Mouse (Mus musculus) MEL (cell line): ENCODE data around the gene Agtrap. TPM values are rescaled to one million over a fixed set of nuclear protein-coding genes. Genes with fewer than 3 reads are reported as not detected.
A peak's percentile ranks its signal among the peaks of the same experiment; 100 is the strongest.

Source experiments
- DNase-seq: peaks from one replicate; pipeline ENCODE4 v3.0.0; 2011; ENCODE audit warnings: low read depth, low spot score
- H3K27ac ChIP-seq: 2 replicates; pipeline ENCODE4 v1.5.1; 2012; ENCODE audit warnings: low read depth, mild to moderate bottlenecking, control low read depth, low read length, moderate library complexity; ENCODE audit not compliant: control insufficient read depth
- H3K27me3 ChIP-seq, 2 experiments: fragments of 150-350 bp in 1 of 2; sonication (generic) in 1 of 2; 2 replicates each; pipeline ENCODE4 v1.6.1; 2012; ENCODE audit warnings: low read length in 2 of 2, mild to moderate bottlenecking in 2 of 2, improper control_type of control experiment in 1 of 2, moderate library complexity in 1 of 2; ENCODE audit not compliant: insufficient read depth in 2 of 2, control insufficient read depth in 1 of 2
- H3K36me3 ChIP-seq, 2 experiments: 2 replicates each; pipeline ENCODE4 v1.6.1; 2012 to 2014; ENCODE audit warnings: low read length in 2 of 2, improper control_type of control experiment in 1 of 2, inconsistent platforms in 1 of 2, mild to moderate bottlenecking in 1 of 2; ENCODE audit not compliant: insufficient read depth in 2 of 2, control insufficient read depth in 1 of 2
- H3K4me1 ChIP-seq, 2 experiments: fragments of 150-350 bp in 1 of 2; sonication (generic) in 1 of 2; 2 replicates each; pipeline ENCODE4 v1.6.1; 2012; ENCODE audit warnings: low read length in 2 of 2, improper control_type of control experiment in 1 of 2, mild to moderate bottlenecking in 1 of 2; ENCODE audit not compliant: insufficient read depth in 2 of 2, control insufficient read depth in 1 of 2
- H3K4me3 ChIP-seq, 2 experiments: fragments of 150-350 bp in 1 of 2; sonication (generic) in 1 of 2; 2 replicates each; pipeline ENCODE4 v1.5.1; 2012; ENCODE audit warnings: low read depth in 2 of 2, low read length in 2 of 2, mild to moderate bottlenecking in 2 of 2, moderate library complexity in 2 of 2, control low read depth in 1 of 2, improper control_type of control experiment in 1 of 2; ENCODE audit not compliant: control insufficient read depth in 1 of 2, insufficient read depth in 1 of 2
- H3K79me2 ChIP-seq: 2 replicates; pipeline ENCODE4 v1.6.1; 2012; ENCODE audit warnings: mild to moderate bottlenecking, low read length, moderate library complexity; ENCODE audit not compliant: control insufficient read depth, poor library complexity, insufficient read depth
- H3K9ac ChIP-seq: 2 replicates; pipeline ENCODE4 v1.6.1; 2012; ENCODE audit warnings: low read depth, mild to moderate bottlenecking, control low read depth, low read length, moderate library complexity; ENCODE audit not compliant: control insufficient read depth, poor library complexity, severe bottlenecking
- H3K9me3 ChIP-seq: fragments of 150-350 bp; sonication (generic); replicated peaks from 2 replicates; pipeline ENCODE4 v1.6.1; 2012; ENCODE audit warnings: mild to moderate bottlenecking, low read length, improper control_type of control experiment, moderate library complexity; ENCODE audit not compliant: insufficient read depth
- BHLHE40 ChIP-seq: IDR thresholded peaks from 2 replicates; pipeline ENCODE4 v1.6.1; 2012; ENCODE audit warnings: low read depth, mild to moderate bottlenecking, inconsistent platforms, low read length, improper control_type of control experiment, borderline replicate concordance
- CHD1 ChIP-seq: IDR thresholded peaks from 2 replicates; pipeline ENCODE4 v1.6.1; 2012; ENCODE audit warnings: low read depth, mild to moderate bottlenecking, inconsistent platforms, low read length, improper control_type of control experiment
- CHD2 ChIP-seq: IDR thresholded peaks from 2 replicates; pipeline ENCODE4 v1.6.1; 2011; ENCODE audit warnings: low read length, improper control_type of control experiment
- E2F4 ChIP-seq: IDR thresholded peaks from 2 replicates; pipeline ENCODE4 v1.6.1; 2011; ENCODE audit warnings: low read depth, low read length, improper control_type of control experiment, borderline replicate concordance
- ELF1 ChIP-seq: IDR thresholded peaks from 2 replicates; pipeline ENCODE4 v1.6.1; 2014; ENCODE audit warnings: low read depth, mild to moderate bottlenecking, inconsistent platforms, low read length, improper control_type of control experiment, moderate library complexity
- EP300 ChIP-seq, 2 experiments: IDR thresholded peaks; 2 replicates each; pipeline ENCODE4 v1.6.1; 2011; ENCODE audit warnings: improper control_type of control experiment in 2 of 2, low read length in 2 of 2, low read depth in 1 of 2, mild to moderate bottlenecking in 1 of 2
- ETS1 ChIP-seq: IDR thresholded peaks from 2 replicates; pipeline ENCODE4 v1.6.1; 2012; ENCODE audit warnings: low read depth, mild to moderate bottlenecking, inconsistent platforms, low read length, improper control_type of control experiment, moderate library complexity
- GABPA ChIP-seq: IDR thresholded peaks from 2 replicates; pipeline ENCODE4 v1.6.1; 2012; ENCODE audit warnings: low read depth, mild to moderate bottlenecking, inconsistent platforms, low read length, improper control_type of control experiment, moderate library complexity
- HCFC1 ChIP-seq: IDR thresholded peaks from 2 replicates; pipeline ENCODE4 v1.6.1; 2012; ENCODE audit warnings: low read depth, mild to moderate bottlenecking, inconsistent platforms, low read length, improper control_type of control experiment, moderate library complexity
- JUND ChIP-seq: IDR thresholded peaks from 2 replicates; pipeline ENCODE4 v1.6.1; 2011; ENCODE audit warnings: low read depth, mild to moderate bottlenecking, improper control_type of control experiment, low read length
- KAT2A ChIP-seq: conservative IDR thresholded peaks from 2 replicates; pipeline ENCODE4 v1.6.1; 2012; ENCODE audit warnings: low read depth, low read length, improper control_type of control experiment, inconsistent platforms
- MAFK ChIP-seq: IDR thresholded peaks from 2 replicates; pipeline ENCODE4 v1.6.1; 2011; ENCODE audit warnings: low read depth, mild to moderate bottlenecking, low read length, improper control_type of control experiment, borderline replicate concordance
- MAX ChIP-seq: IDR thresholded peaks from 2 replicates; pipeline ENCODE4 v1.6.1; 2011; ENCODE audit warnings: low read length, improper control_type of control experiment
- MAZ ChIP-seq: IDR thresholded peaks from 2 replicates; pipeline ENCODE4 v1.6.1; 2012; ENCODE audit warnings: low read depth, mild to moderate bottlenecking, inconsistent platforms, low read length, improper control_type of control experiment
- MEF2A ChIP-seq: IDR thresholded peaks from 2 replicates; pipeline ENCODE4 v1.6.1; 2014; ENCODE audit warnings: low read depth, mild to moderate bottlenecking, inconsistent platforms, low read length, improper control_type of control experiment; ENCODE audit not compliant: poor library complexity, insufficient replicate concordance, severe bottlenecking; ENCODE audit errors: extremely low read depth
- MXI1 ChIP-seq: IDR thresholded peaks from 2 replicates; pipeline ENCODE4 v1.6.1; 2011; ENCODE audit warnings: mild to moderate bottlenecking, low read depth, low read length, improper control_type of control experiment
- MYB ChIP-seq: IDR thresholded peaks from 2 replicates; pipeline ENCODE4 v1.6.1; 2011; ENCODE audit warnings: mild to moderate bottlenecking, low read depth, low read length, improper control_type of control experiment
- MYC ChIP-seq: IDR thresholded peaks from 2 replicates; pipeline ENCODE4 v1.6.1; 2011; ENCODE audit warnings: low read depth, mild to moderate bottlenecking, low read length, improper control_type of control experiment, moderate library complexity
- NRF1 ChIP-seq: IDR thresholded peaks from 2 replicates; pipeline ENCODE4 v1.6.1; 2014; ENCODE audit warnings: low read depth, mild to moderate bottlenecking, inconsistent platforms, low read length, improper control_type of control experiment, moderate library complexity; ENCODE audit not compliant: poor library complexity, insufficient read depth, severe bottlenecking
- POLR2A ChIP-seq, 2 experiments: IDR thresholded peaks; 2 replicates each; pipeline ENCODE4 v1.6.1; 2011 to 2012; ENCODE audit warnings: low read length in 2 of 2, mild to moderate bottlenecking in 2 of 2, control low read depth in 1 of 2, improper control_type of control experiment in 1 of 2, low read depth in 1 of 2, moderate library complexity in 1 of 2; ENCODE audit not compliant: control insufficient read depth in 1 of 2, insufficient read depth in 1 of 2, poor library complexity in 1 of 2
- POLR2AphosphoS5 ChIP-seq: IDR thresholded peaks from 2 replicates; pipeline ENCODE4 v1.6.1; 2012; ENCODE audit warnings: low read depth, borderline replicate concordance, mild to moderate bottlenecking, inconsistent platforms, low read length, moderate library complexity, mixed read lengths
- RAD21 ChIP-seq: IDR thresholded peaks from 2 replicates; pipeline ENCODE4 v1.6.1; 2011; ENCODE audit warnings: mild to moderate bottlenecking, low read depth, low read length, improper control_type of control experiment
- RCOR1 ChIP-seq: IDR thresholded peaks from 2 replicates; pipeline ENCODE4 v1.6.1; 2012; ENCODE audit warnings: low read depth, mild to moderate bottlenecking, inconsistent platforms, low read length, improper control_type of control experiment
- SIN3A ChIP-seq: IDR thresholded peaks from 2 replicates; pipeline ENCODE4 v1.6.1; 2012; ENCODE audit warnings: low read length, improper control_type of control experiment, inconsistent platforms
- SMC3 ChIP-seq: IDR thresholded peaks from 2 replicates; pipeline ENCODE4 v1.6.1; 2011; ENCODE audit warnings: low read depth, low read length, improper control_type of control experiment
- TAL1 ChIP-seq: IDR thresholded peaks from 2 replicates; pipeline ENCODE4 v1.6.1; 2012; ENCODE audit warnings: mild to moderate bottlenecking, inconsistent platforms, low read length, moderate library complexity, mixed read lengths
- TBP ChIP-seq: IDR thresholded peaks from 2 replicates; pipeline ENCODE4 v1.8.0; 2011; ENCODE audit warnings: low read depth, low read length, improper control_type of control experiment
- TCF12 ChIP-seq: IDR thresholded peaks from 2 replicates; pipeline ENCODE4 v1.6.1; 2014; ENCODE audit warnings: low read depth, mild to moderate bottlenecking, inconsistent platforms, low read length, improper control_type of control experiment, moderate library complexity
- UBTF ChIP-seq: IDR thresholded peaks from 2 replicates; pipeline ENCODE4 v1.6.1; 2012; ENCODE audit warnings: low read depth, mild to moderate bottlenecking, inconsistent platforms, low read length, improper control_type of control experiment, moderate library complexity, borderline replicate concordance; ENCODE audit not compliant: insufficient read depth
- USF1 ChIP-seq: IDR thresholded peaks from 2 replicates; pipeline ENCODE4 v1.6.1; 2014; ENCODE audit warnings: low read depth, mild to moderate bottlenecking, inconsistent platforms, low read length, improper control_type of control experiment, moderate library complexity
- USF2 ChIP-seq, 2 experiments: IDR thresholded peaks; 2 replicates each; pipeline ENCODE4 v1.6.1; 2011 to 2012; ENCODE audit warnings: improper control_type of control experiment in 2 of 2, low read length in 2 of 2, borderline replicate concordance in 1 of 2, inconsistent platforms in 1 of 2, low read depth in 1 of 2, mild to moderate bottlenecking in 1 of 2; ENCODE audit not compliant: insufficient read depth in 1 of 2
- ZC3H11A ChIP-seq: IDR thresholded peaks from 2 replicates; pipeline ENCODE4 v1.6.1; 2012; ENCODE audit warnings: low read depth, mild to moderate bottlenecking, inconsistent platforms, low read length, improper control_type of control experiment
- ZKSCAN1 ChIP-seq: IDR thresholded peaks from 2 replicates; pipeline ENCODE4 v1.6.1; 2012; ENCODE audit warnings: low read depth, mild to moderate bottlenecking, inconsistent platforms, low read length, improper control_type of control experiment, moderate library complexity
- ZMIZ1 ChIP-seq: IDR thresholded peaks from 2 replicates; pipeline ENCODE4 v1.6.1; 2012; ENCODE audit warnings: low read depth, mild to moderate bottlenecking, inconsistent platforms, low read length, improper control_type of control experiment, moderate library complexity
- ZNF384 ChIP-seq: IDR thresholded peaks from 2 replicates; pipeline ENCODE4 v1.6.1; 2012; ENCODE audit warnings: low read depth, mild to moderate bottlenecking, inconsistent platforms, low read length, improper control_type of control experiment
- polyA plus RNA-seq, 2 experiments: library from polyadenylated mRNA; stranded (reverse) in 1 of 2; unstranded in 1 of 2; fragments of >175 nt in 1 of 2; fragments of >200 nt in 1 of 2; gene quantifications; 2 replicates each; pipeline versions ENCODE4 v1.2.1 to v1.2.4; 2012; ENCODE audit warnings: low replicate concordance in 2 of 2, low read depth in 1 of 2; ENCODE audit not compliant: insufficient read length in 2 of 2, insufficient read depth in 1 of 2, missing spikeins in 1 of 2
- total RNA-seq: library from RNA; depleted of rRNA; stranded (reverse); fragments of 300-350 nt; gene quantifications from 2 replicates; pipeline ENCODE4 v1.2.3, GENCODE M21; 2012

The Agtrap gene
- total and polyA plus RNA-seq, 3 experiments, result 5.0 to 16.0 TPM; not detected in 1

DNA sequence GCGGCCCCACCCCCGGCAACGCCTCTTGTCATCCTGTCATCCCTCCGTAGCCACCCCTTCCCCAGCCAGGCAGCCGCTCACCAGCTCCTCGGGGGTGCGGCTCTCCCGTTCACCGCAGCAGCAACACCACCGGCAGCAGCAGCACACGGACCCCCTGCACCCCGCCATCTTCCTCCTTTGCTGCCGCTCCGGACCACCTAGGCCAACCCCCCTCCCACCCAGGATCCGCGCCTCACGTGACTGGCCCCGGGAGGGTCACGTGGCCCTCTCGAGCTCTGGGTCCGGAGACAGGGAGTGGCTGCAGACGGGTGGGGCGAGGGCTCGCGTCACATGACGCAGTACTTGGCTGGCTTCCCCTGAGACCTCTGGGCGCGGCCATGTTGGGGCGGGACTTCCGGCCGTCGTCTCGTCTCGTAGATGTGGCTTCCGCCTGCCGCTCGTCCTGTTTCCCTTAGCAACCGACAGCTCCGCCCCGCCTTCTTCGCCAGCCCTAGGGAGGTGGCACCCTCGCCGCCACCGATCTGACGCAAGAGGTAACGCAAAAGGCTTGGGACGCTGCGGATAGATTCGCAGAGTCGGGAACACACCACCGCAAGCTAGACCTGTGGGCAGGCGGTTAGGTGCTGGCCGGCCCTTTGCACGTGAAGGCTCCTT is 49.1 kb downstream of the Agtrap start, which contains the start of the genes Clcn6 and Mthfr:
Gene Clcn6 (minus strand): TSS at position 222 of the 654 bp plus-strand sequence.
Gene Mthfr (plus strand): TSS at position 478 of the 654 bp plus-strand sequence.
- peaks cover 2 to 22% of the 10 kb centered on the region in 2 experiments; a peak in 3 of 4 replicates for H3K4me1 ChIP-seq
- H3K9me3 ChIP-seq, result no peaks in the 10 kb centered on the region
- peak within 1 kb of the TSS; percentile 66 for H3K27ac ChIP-seq
- peak within 1 kb of the TSS; percentile 83 for H3K9ac ChIP-seq
- peak within 1 kb of the TSS; percentile 80 to 82 for H3K4me3 ChIP-seq
- DNase-seq, result peak; percentile 99
- H3K27me3 ChIP-seq, result no peaks in the 10 kb centered on the region
- peaks cover 11% of the 10 kb centered on the region for H3K79me2 ChIP-seq
- H3K36me3 ChIP-seq, result peaks cover 0 to 17% of the 10 kb centered on the region in 2 experiments; a peak in 2 of 4 replicates
- TF ChIP-seq ETS1 (peak; percentile 70; the same call in 1 of the 2 replicates), TBP (0 out of 2 replicates have a peak, but pooled peaks have one; percentile 37), TAL1 (no peak), MAZ (peak; percentile 64), UBTF (no peak), SMC3 (no peak), MYB (no peak), USF2 (IDR thresholded peaks at IDR 0.05; ENCODE audit: borderline replicate concordance in 1 of 2, insufficient read depth in 1 of 2, low read depth in 1 of 2, low read length in 2 of 2) (peak; percentile 98 to 100), POLR2AphosphoS5 (no peak), RAD21 (no peak), USF1 (peak; percentile 100), MYC (0 out of 2 replicates have a peak, but pooled peaks have one; percentile 24), MAFK (no peak), KAT2A (no peak; the same call in 1 of the 2 replicates), POLR2A (IDR thresholded peaks at IDR 0.05; ENCODE audit: control insufficient read depth in 1 of 2, insufficient read depth in 1 of 2, low read depth in 1 of 2, low read length in 2 of 2, poor library complexity in 1 of 2) (peak; percentile 46 to 81), MXI1 (peak; percentile 76), ZC3H11A (no peak), MEF2A (no peak), SIN3A (peak; percentile 90), CHD1 (no peak), E2F4 (no peak), BHLHE40 (peak; percentile 88), ZKSCAN1 (no peak), CHD2 (no peak), ZNF384 (no peak), RCOR1 (no peak), NRF1 (0 out of 2 replicates have a peak, but pooled peaks have one; percentile 32), GABPA (no peak), JUND (no peak), ELF1 (peak; percentile 87), MAX (peak; percentile 99), HCFC1 (peak; percentile 93), TCF12 (peak; percentile 45; the same call in 1 of the 2 replicates), ZMIZ1 (no peak), EP300 (IDR thresholded peaks at IDR 0.05; ENCODE audit: low read depth in 1 of 2, low read length in 2 of 2) (0 out of 4 replicates have a peak, but pooled peaks of 1 of the 2 experiments have one; percentile 40)
